30 mouse cellular contexts compared by ENCODE assay signal in the genomic region with DNA sequence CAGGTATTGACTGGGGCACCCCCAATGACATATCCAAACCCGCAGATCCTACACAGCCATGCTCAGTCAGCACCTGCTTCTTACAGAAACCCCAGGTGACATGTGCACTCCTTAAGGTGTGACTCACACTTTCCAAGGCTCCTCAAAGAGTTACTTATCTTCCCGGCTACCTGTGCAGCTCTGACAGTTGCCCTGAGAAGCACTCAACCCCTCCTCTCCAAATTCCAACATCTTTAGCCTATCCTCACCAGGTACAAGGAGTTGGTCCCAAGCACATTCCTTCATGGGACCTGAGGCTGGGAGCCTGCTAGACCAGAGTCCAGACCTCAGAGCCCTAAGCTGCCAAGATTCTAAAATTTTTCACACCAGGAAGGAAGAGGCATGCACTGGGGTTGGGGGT. TPM values are rescaled to one million over a fixed set of nuclear protein-coding genes. Genes with fewer than 3 reads are reported as not detected.
DNase-seq lines count a peak whose midpoint lies in the region; ATAC-seq and TF ChIP-seq lines count a peak whose summit lies in the region.
"Had no signal": no experiment of that assay in that cellular context is flagged by ENCODE, and none has a peak within 500 bp of the region (broad histone marks: within the 10 kb centered on the region; RNA-seq: fewer than 3 reads in every experiment).

No protein-coding gene starts in this region.

- H3K27ac ChIP-seq in bone marrow, adult 2 months (ENCODE audit: control insufficient read depth, insufficient read depth, low read depth, low read length, poor library complexity), result peak overlapping the region; percentile 40; the same call in 1 of the 2 replicates
- 0 out of 2 replicates have a peak overlapping the region, but pooled peaks have one; percentile 52 for H3K27ac ChIP-seq in intestine, embryonic 15.5 days
- H3K27ac ChIP-seq: embryonic facial prominence, embryonic 12.5 days; hindbrain, embryonic 13.5 days; liver, embryonic 12.5 days; midbrain, embryonic 13.5 days had no signal

- ATAC-seq in intestine, embryonic 15.5 days, result peak; percentile 35; the same call in 1 of the 2 replicates
- ATAC-seq: forebrain, embryonic 16.5 days; liver, embryonic 12.5 days; midbrain, embryonic 13.5 days; Patski had no signal

- 82% methylated on average over 2 of the region's 2 CpGs for WGBS in lung, adult 2 months
- WGBS in bone marrow, adult 2 months, result 81% methylated on average over 2 of the region's 2 CpGs
- WGBS in intestine, embryonic 15.5 days, result 87% methylated on average over 2 of the region's 2 CpGs

- H3K9me3 ChIP-seq in intestine, embryonic 15.5 days, result no peaks in the 10 kb centered on the region
- H3K9me3 ChIP-seq: embryonic facial prominence, embryonic 12.5 days; hindbrain, embryonic 13.5 days; kidney, embryonic 15.5 days; limb, embryonic 13.5 days; liver, embryonic 12.5 days; megakaryocyte, embryonic 14.5 days; midbrain, embryonic 13.5 days had no signal

- DNase-seq in lung, adult 2 months, result peak; percentile 23
- DNase-seq in lung, postnatal 14 days, result no peak
- DNase-seq in lung, postnatal 25 days (ENCODE audit: low spot score), result peak; percentile 34
- no peak for DNase-seq in ovary, postnatal 36 days (ENCODE audit: low spot score)
- DNase-seq in gastrocnemius, adult 18-20 months (ENCODE audit: low spot score), result no peak
- DNase-seq: adrenal gland, postnatal 10 days; cerebellum, adult 11-12 months; cerebellum, adult 9-11 months; embryo, embryonic 11 days; gastrocnemius, postnatal 14 days; heart, adult 11 months; heart, postnatal 36 days; kidney, adult 18-20 months; kidney, postnatal 25 days; retina, postnatal 1 day; right cerebral cortex, postnatal 14 days; thymus, adult 18-20 months; thymus, postnatal 25 days had no signal

- no peak overlapping the region for H3K4me3 ChIP-seq in lung, adult 2 months (replicated peaks; ENCODE audit: extremely low read depth, low read depth, low read length)
- H3K4me3 ChIP-seq in bone marrow, adult 2 months (replicated peaks; ENCODE audit: control insufficient read depth, low read depth, low read length), result no peak overlapping the region
- H3K4me3 ChIP-seq in intestine, embryonic 15.5 days (replicated peaks), result no peak overlapping the region
- H3K4me3 ChIP-seq: embryonic facial prominence, embryonic 12.5 days; hindbrain, embryonic 13.5 days; kidney, embryonic 15.5 days; limb, embryonic 13.5 days; liver, embryonic 12.5 days; megakaryocyte, embryonic 14.5 days; midbrain, embryonic 13.5 days had no signal

- no peak overlapping the region for H3K9ac ChIP-seq in intestine, embryonic 15.5 days
- H3K9ac ChIP-seq: embryonic facial prominence, embryonic 12.5 days; hindbrain, embryonic 13.5 days; kidney, embryonic 15.5 days; limb, embryonic 13.5 days; liver, embryonic 12.5 days; midbrain, embryonic 13.5 days had no signal

- no peaks in the 10 kb centered on the region for H3K36me3 ChIP-seq in intestine, embryonic 15.5 days
- H3K36me3 ChIP-seq: embryonic facial prominence, embryonic 12.5 days; hindbrain, embryonic 13.5 days; kidney, embryonic 15.5 days; limb, embryonic 13.5 days; liver, embryonic 12.5 days; midbrain, embryonic 13.5 days had no signal

- no peaks in the 10 kb centered on the region for H3K27me3 ChIP-seq in intestine, embryonic 15.5 days (replicated peaks)
- H3K27me3 ChIP-seq: embryonic facial prominence, embryonic 12.5 days; hindbrain, embryonic 13.5 days; kidney, embryonic 15.5 days; limb, embryonic 13.5 days; liver, embryonic 12.5 days; midbrain, embryonic 13.5 days; Patski had no signal

- no peak overlapping the region for H3K4me2 ChIP-seq in intestine, embryonic 15.5 days (replicated peaks)
- H3K4me2 ChIP-seq: embryonic facial prominence, embryonic 12.5 days; heart, embryonic 11.5 days; hindbrain, embryonic 13.5 days; kidney, embryonic 15.5 days; limb, embryonic 13.5 days; liver, embryonic 12.5 days; midbrain, embryonic 13.5 days had no signal

- no peak for TF ChIP-seq CTCF in lung, adult 2 months (IDR thresholded peaks at IDR 0.05; ENCODE audit: insufficient read depth, low read length)
- no peak for TF ChIP-seq CTCF in bone marrow, adult 2 months (IDR thresholded peaks at IDR 0.05; ENCODE audit: control insufficient read depth, insufficient read depth, low read length)

- H3K4me1 ChIP-seq in lung, adult 2 months (ENCODE audit: control insufficient read depth, insufficient read depth, low read length), result peaks cover 9% of the 10 kb centered on the region
- peaks cover 3% of the 10 kb centered on the region; the same call in 1 of the 2 replicates for H3K4me1 ChIP-seq in bone marrow, adult 2 months (ENCODE audit: control insufficient read depth, insufficient read depth, low read length)
- H3K4me1 ChIP-seq in intestine, embryonic 15.5 days (replicated peaks), result peaks cover 7% of the 10 kb centered on the region
- H3K4me1 ChIP-seq: hindbrain, embryonic 13.5 days; midbrain, embryonic 13.5 days had no signal

- TF ChIP-seq POLR2A in lung, adult 2 months (IDR thresholded peaks at IDR 0.05; ENCODE audit: borderline replicate concordance, extremely low read depth, low read depth, low read length), result no peak
- no peak for TF ChIP-seq POLR2A in bone marrow, adult 2 months (IDR thresholded peaks at IDR 0.05; ENCODE audit: borderline replicate concordance, control insufficient read depth, low read depth, low read length)

RNA-seq across cellular contexts. Expression of a gene that starts 20.0 kb away (rescaled TPM):
- 40.9 and 41.5 TPM in 2 replicates for polyA plus RNA-seq in lung, adult 2 months (2012; rRNA removed)
- 35.3 and 102 TPM in 2 replicates for polyA plus RNA-seq in bone marrow, adult 2 months (2011; ENCODE audit: insufficient read depth, insufficient read length, low replicate concordance, missing spikeins)
- polyA plus RNA-seq in intestine, embryonic 15.5 days (2015; fragmentation: Nextera tagmentation; extraction: Ambion mirVana), result 9.4 and 11.8 TPM in 2 replicates
- 1 to 10 TPM; 7.8 to 9.1 TPM for total RNA-seq in gastrocnemius, adult 18-20 months (2021)

Comparison
In these comparisons a context has a peak if more than half of its experiments do, and no peak if none do; other contexts are left out.
1. DNase-seq: peak in lung, adult 2 months (single experiment) and lung, postnatal 25 days (single experiment); none in lung, postnatal 14 days (single experiment), ovary, postnatal 36 days (single experiment) and gastrocnemius, adult 18-20 months (single experiment).